Mouse (Mus musculus) liver, adult 10 weeks (tissue): ENCODE data around the gene 1700049E17Rik1. TPM values are rescaled to one million over a fixed set of nuclear protein-coding genes. Genes with fewer than 3 reads are reported as not detected.

Source experiments
- polyA plus RNA-seq: library from polyadenylated mRNA; stranded (reverse); fragments of 350-450 nt; fragmentation: Illumina TruSeq; extraction: RNeasy Lipid Tissue Mini Kit (QIAGEN cat#74804); gene quantifications from one replicate; pipeline ENCODE4 v1.2.3, GENCODE M21; 2014; ENCODE audit warnings: low read depth, low replicate concordance

1700049E17Rik1 gene
- not detected for polyA plus RNA-seq

GRCm38 (mm10) chr14:41924649-41925048 is at the start of gene 1700049E17Rik1:
Gene 1700049E17Rik1 (plus strand): TSS chr14:41924949.

DNA sequence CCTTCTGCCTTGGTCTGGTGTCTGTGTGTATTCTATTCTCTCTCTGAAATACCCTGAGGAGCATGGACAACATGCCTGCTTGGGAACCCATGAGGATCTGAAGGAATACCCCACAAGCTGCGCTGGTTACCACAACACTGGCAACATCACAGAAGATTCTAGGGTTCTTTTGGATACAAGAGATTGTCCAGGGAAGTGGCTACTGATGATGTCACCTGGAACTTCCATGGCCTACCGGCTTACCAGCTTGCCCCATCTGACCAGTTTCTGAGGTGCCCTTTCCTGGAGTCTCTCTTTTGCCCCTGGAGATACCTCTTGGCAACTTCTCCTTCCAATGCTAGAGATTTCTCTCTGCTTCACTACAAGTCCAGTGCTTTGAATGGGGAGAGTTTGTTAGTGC is 17.6 kb upstream of the 1700049E17Rik1 start, which contains the start of gene Gm7980:
Gm7980 (minus strand) TSS at position 101 of the 400 bp plus-strand sequence.

GRCm38 (mm10) chr14:41943695-41944094 is 18.9 kb downstream of the 1700049E17Rik1 start, which contains the start of gene 1700024B05Rik:
Gene 1700024B05Rik (plus strand): TSS chr14:41943995.

DNA sequence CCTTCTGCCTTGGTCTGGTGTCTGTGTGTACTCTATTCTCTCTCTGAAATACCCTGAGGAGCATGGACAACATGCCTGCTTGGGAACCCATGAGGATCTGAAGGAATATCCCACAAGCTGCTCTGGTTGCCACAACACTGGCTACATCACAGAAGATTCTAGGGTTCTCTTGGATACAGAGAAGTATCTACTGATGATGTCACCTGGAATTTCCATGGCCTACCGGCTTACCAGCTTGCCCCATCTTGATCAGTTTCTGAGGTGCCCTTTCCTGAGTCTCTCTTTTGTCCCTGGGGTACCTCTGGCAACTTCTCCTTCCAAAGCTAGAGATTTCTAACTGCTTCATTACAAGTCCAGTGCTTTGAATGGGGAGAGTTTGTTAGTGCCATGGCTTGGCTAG is 43.1 kb downstream of the 1700049E17Rik1 start, which contains the start of gene Gm6401:
Gm6401 (minus strand) TSS at position 101 of the 400 bp plus-strand sequence.

Other genes starting within 250 kb of the 1700049E17Rik1 start
- gene Gm8068, start 223.1 kb upstream of the 1700049E17Rik1 start, polyA plus RNA-seq: not detected
- not detected for gene Gm7929, start 174.3 kb upstream of the 1700049E17Rik1 start, polyA plus RNA-seq
- not detected for gene Gm47189, start 152.5 kb upstream of the 1700049E17Rik1 start, polyA plus RNA-seq
- not detected for gene Gm7980, start 17.7 kb upstream of the 1700049E17Rik1 start, polyA plus RNA-seq
- not detected for gene 1700024B05Rik, start 19.0 kb downstream of the 1700049E17Rik1 start, polyA plus RNA-seq
- not detected for gene Gm6401, start 43.0 kb downstream of the 1700049E17Rik1 start, polyA plus RNA-seq
- not detected for gene Gm3543, start 58.4 kb downstream of the 1700049E17Rik1 start, polyA plus RNA-seq
- not detected for gene Gm7951, start 192.4 kb downstream of the 1700049E17Rik1 start, polyA plus RNA-seq
- not detected for gene Gm17027, start 237.7 kb downstream of the 1700049E17Rik1 start, polyA plus RNA-seq